Mouse (Mus musculus) kidney, adult 2 months (tissue): ENCODE measurements around the gene Nostrin.

Experiments used
- CTCF ChIP-seq: fragments of 200-500 bp; conservative IDR thresholded peaks from 2 replicates; pipeline ENCODE4 v1.5.1; 2011; ENCODE audit warnings: low read depth, mild to moderate bottlenecking, control low read depth, low read length, moderate library complexity, mixed read lengths; ENCODE audit not compliant: insufficient read depth, insufficient read length
- POLR2A ChIP-seq: fragments of 200-500 bp; IDR thresholded peaks from one replicate; pipeline ENCODE4 v1.6.1; 2011; ENCODE audit warnings: low read depth, low read length, control low read depth

GRCm38 (mm10) chr2:69148691-69149090 is 13.1 kb downstream of the Nostrin start:
- TF ChIP-seq CTCF (no peak), POLR2A (no peak)
